Mouse (Mus musculus) C2C12 (cell line): ENCODE results near the gene Pkig. TPM values are rescaled to one million over a fixed set of nuclear protein-coding genes. Genes with fewer than 3 reads are reported as not detected.
A peak's percentile ranks its signal among the peaks of the same experiment; 100 is the strongest.

Experiments used
- H3K27me3 ChIP-seq: one replicate; pipeline ENCODE4 v1.6.1; 2011; ENCODE audit not compliant: control insufficient read depth, insufficient read depth, insufficient read length
- H3K36me3 ChIP-seq: one replicate; pipeline ENCODE4 v1.6.1; 2011; ENCODE audit not compliant: control insufficient read depth, insufficient read depth
- H3K4me3 ChIP-seq: one replicate; pipeline ENCODE4 v1.5.1; 2011; ENCODE audit warnings: mild to moderate bottlenecking, control low read depth; ENCODE audit not compliant: poor library complexity, insufficient read depth, severe bottlenecking
- H3K79me2 ChIP-seq: one replicate; pipeline ENCODE4 v1.6.1; 2011; ENCODE audit not compliant: control insufficient read depth, insufficient read depth
- H3K79me3 ChIP-seq: one replicate; pipeline ENCODE4 v1.6.1; 2011; ENCODE audit warnings: low read depth, control low read depth
- H3ac ChIP-seq: one replicate; pipeline ENCODE3; 2011; ENCODE audit warnings: low read depth; ENCODE audit not compliant: control insufficient read depth, insufficient read length
- CEBPB ChIP-seq: IDR thresholded peaks from one replicate; pipeline ENCODE4 v1.6.1; 2011; ENCODE audit warnings: low read depth, mild to moderate bottlenecking, control low read depth, moderate library complexity
- CTCF ChIP-seq: IDR thresholded peaks from one replicate; pipeline ENCODE4 v1.5.1; 2011; ENCODE audit not compliant: control insufficient read depth, insufficient read depth, insufficient read length
- FOSL1 ChIP-seq: IDR thresholded peaks from one replicate; pipeline ENCODE4 v1.8.0; 2011; ENCODE audit warnings: mild to moderate bottlenecking, low read length; ENCODE audit not compliant: poor library complexity, insufficient read depth, severe bottlenecking
- MAX ChIP-seq: IDR thresholded peaks from one replicate; pipeline ENCODE4 v1.6.1; 2011; ENCODE audit warnings: mild to moderate bottlenecking, control low read depth
- MYOD1 ChIP-seq: IDR thresholded peaks from one replicate; pipeline ENCODE4 v1.6.1; 2011; ENCODE audit warnings: low read depth; ENCODE audit not compliant: control insufficient read depth, insufficient read length
- MYOG ChIP-seq: IDR thresholded peaks from one replicate; pipeline ENCODE4 v1.6.1; 2011; ENCODE audit not compliant: control insufficient read depth, insufficient read length; ENCODE audit errors: extremely low read depth
- USF1 ChIP-seq: IDR thresholded peaks from one replicate; pipeline ENCODE4 v1.6.1; 2011; ENCODE audit warnings: low read depth, mild to moderate bottlenecking, control low read depth, moderate library complexity
- polyA plus RNA-seq: library from polyadenylated mRNA; unstranded; fragments of >200 nt; fragmentation: generic; extraction: Trizol; gene quantifications from one replicate; pipeline ENCODE4 v1.2.1, GENCODE M21; 2012; ENCODE audit warnings: missing spikeins

The Pkig gene
- polyA plus RNA-seq, 1 experiment, result 254 TPM

GRCm38 (mm10) chr2:163735163-163735562, 77.0 kb downstream of the Pkig start:
- no peaks in the 10 kb centered on the region for H3K79me2 ChIP-seq
- TF ChIP-seq CEBPB, result peak; percentile 45
- no peak for TF ChIP-seq MAX
- TF ChIP-seq FOSL1, result no peak
- TF ChIP-seq MYOD1, result no peak
- no peak overlapping the region for H3ac ChIP-seq
- no peak overlapping the region for H3K4me3 ChIP-seq
- no peaks in the 10 kb centered on the region for H3K27me3 ChIP-seq
- H3K36me3 ChIP-seq, result no peaks in the 10 kb centered on the region
- H3K79me3 ChIP-seq, result no peaks in the 10 kb centered on the region

- TF ChIP-seq MYOD1, result no peak
- no peak for TF ChIP-seq FOSL1
- no peak for TF ChIP-seq MAX
- no peak for TF ChIP-seq CTCF
- no peak for TF ChIP-seq USF1
- no peak for TF ChIP-seq MYOG
- TF ChIP-seq CEBPB, result no peak
- Histone ChIP-seq H3K36me3 (no peaks in the 10 kb centered on the region), H3K4me3 (no peak overlapping the region), H3ac (no peak overlapping the region), H3K27me3 (no peaks in the 10 kb centered on the region), H3K79me3 (no peaks in the 10 kb centered on the region), H3K79me2 (no peaks in the 10 kb centered on the region)
Observed at GRCm38 (mm10) chr2:163735980-163736379, 77.8 kb downstream of the Pkig start.

- Histone ChIP-seq H3K79me3 (no peaks in the 10 kb centered on the region), H3K27me3 (peaks cover 6% of the 10 kb centered on the region), H3ac (no peak overlapping the region), H3K79me2 (no peaks in the 10 kb centered on the region), H3K36me3 (no peaks in the 10 kb centered on the region), H3K4me3 (no peak overlapping the region)
- TF ChIP-seq MYOD1, result no peak
- TF ChIP-seq CEBPB, result no peak
- no peak for TF ChIP-seq USF1
- no peak for TF ChIP-seq MAX
- TF ChIP-seq FOSL1, result no peak
- no peak for TF ChIP-seq MYOG
- TF ChIP-seq CTCF, result no peak
Observed at GRCm38 (mm10) chr2:163742656-163743055, 84.5 kb downstream of the Pkig start.

- Histone ChIP-seq H3K36me3 (no peaks in the 10 kb centered on the region), H3K79me2 (no peaks in the 10 kb centered on the region)
- TF ChIP-seq MAX (no peak), USF1 (no peak), MYOD1 (no peak), CEBPB (no peak), CTCF (no peak), MYOG (no peak), FOSL1 (no peak)
Observed at GRCm38 (mm10) chr2:163743357-163743756, 85.2 kb downstream of the Pkig start.

GRCm38 (mm10) chr2:163744801-163745570, 86.8 kb downstream of the Pkig start:
- Histone ChIP-seq H3K79me3 (no peaks in the 10 kb centered on the region), H3ac (no peak overlapping the region)
- TF ChIP-seq MAX, result no peak
- no peak for TF ChIP-seq CTCF
- TF ChIP-seq MYOD1, result no peak
- TF ChIP-seq CEBPB, result no peak
- no peak for TF ChIP-seq MYOG

More at GRCm38 (mm10) chr2:163743357-163743756, 85.2 kb downstream of the Pkig start:
- H3K27me3 ChIP-seq, result peaks cover 8% of the 10 kb centered on the region
- H3K4me3 ChIP-seq, result no peak overlapping the region
- H3ac ChIP-seq, result no peak overlapping the region
- no peaks in the 10 kb centered on the region for H3K79me3 ChIP-seq

More at GRCm38 (mm10) chr2:163744801-163745570, 86.8 kb downstream of the Pkig start:
- Histone ChIP-seq H3K36me3 (no peaks in the 10 kb centered on the region), H3K27me3 (peaks cover 14% of the 10 kb centered on the region), H3K4me3 (no peak overlapping the region), H3K79me2 (no peaks in the 10 kb centered on the region)
